Mouse (Mus musculus): ENCODE measurements at regions not wholly inside any gene's neighbourhood (a gene's known extent, or its start where the extent isn't known, plus 50 kb on each side); places are given as distances from the start of the nearest gene placed in this dataset.

GRCm38 (mm10) chr4:95185113-95185915, 133.3 kb upstream of the Jun start:
- TF ChIP-seq CTCF (conservative IDR thresholded peaks at IDR 0.05; ENCODE audit: low read length) = no peak
- TF ChIP-seq NANOG (IDR thresholded peaks at IDR 0.05; ENCODE audit: borderline replicate concordance, low read length) = no peak

Measured in E14TG2a.4 (cell line).